Mouse (Mus musculus) forebrain, postnatal 0 days (tissue): ENCODE data around the gene Kif1a. TPM values are rescaled to one million over a fixed set of nuclear protein-coding genes. Genes with fewer than 3 reads are reported as not detected.

Experiments
- ATAC-seq: fragments of 200-750 bp; cut with Nextera tagmentation; 2 replicates; pipeline ENCODE4 v1.8.0; 2017; ENCODE audit warnings: mild to moderate bottlenecking, moderate library complexity
- DNase-seq: peaks from one replicate; pipeline ENCODE4 v3.0.0-alpha.2; 2015
- H3K27ac ChIP-seq: fragments of 300-500 bp; sonication (generic); 2 replicates; pipeline ENCODE4 v1.5.1; 2014; ENCODE audit warnings: low read depth, mild to moderate bottlenecking, antibody characterized with exemption, low read length, moderate library complexity, mixed read lengths
- H3K27me3 ChIP-seq: fragments of 300-500 bp; sonication (generic); 2 replicates; pipeline ENCODE4 v1.6.1; 2014; ENCODE audit warnings: mild to moderate bottlenecking, low read length, mixed read lengths; ENCODE audit not compliant: insufficient read depth
- H3K36me3 ChIP-seq: fragments of 300-500 bp; sonication (generic); 2 replicates; pipeline ENCODE4 v1.6.1; 2014; ENCODE audit warnings: mild to moderate bottlenecking, moderate library complexity; ENCODE audit not compliant: insufficient read depth
- H3K4me1 ChIP-seq: fragments of 300-500 bp; sonication (generic); 2 replicates; pipeline ENCODE4 v1.6.1; 2014; ENCODE audit warnings: antibody characterized with exemption; ENCODE audit not compliant: insufficient read depth
- H3K4me2 ChIP-seq: fragments of 300-500 bp; sonication (generic); 2 replicates; pipeline ENCODE4 v1.6.1; 2014; ENCODE audit warnings: low read depth, mild to moderate bottlenecking, moderate library complexity
- H3K4me3 ChIP-seq: fragments of 300-500 bp; sonication (generic); 2 replicates; pipeline ENCODE4 v1.5.1; 2014; ENCODE audit warnings: low read depth, low read length, mixed read lengths
- H3K9ac ChIP-seq: fragments of 300-500 bp; sonication (generic); 2 replicates; pipeline ENCODE4 v1.6.1; 2014; ENCODE audit warnings: mild to moderate bottlenecking
- H3K9me3 ChIP-seq: fragments of 300-500 bp; sonication (generic); 2 replicates; pipeline ENCODE4 v1.6.1; 2016; ENCODE audit warnings: low read length
- CTCF ChIP-seq: sonication (generic); IDR thresholded peaks from 2 replicates; pipeline ENCODE4 v1.5.1; 2016; ENCODE audit warnings: antibody characterized with exemption, control low read depth, low read depth
- WGBS: fragments of 180-500 bp; shearing (Covaris S2); extraction: QIAGEN DNeasy Blood & Tissue Kit; methylation state at CpG from one replicate; pipeline ENCODE4 v1.1.7; 2014; 5-methylcytosine and 5-hydroxymethylcytosine counted together
- polyA plus RNA-seq: library from polyadenylated mRNA; unstranded; fragments of >200 nt; fragmentation: Nextera tagmentation; extraction: Ambion mirVana; gene quantifications from 2 replicates; pipeline ENCODE4 v1.2.1, GENCODE M21; 2015
- total RNA-seq: library from RNA; depleted of rRNA; stranded (reverse); fragments of >200 nt; gene quantifications from 2 replicates; pipeline ENCODE4 v1.2.3, GENCODE M21; 2014

Kif1a gene
- total and polyA plus RNA-seq, 2 experiments from 2014 or later = 465 to 564 TPM

DNA sequence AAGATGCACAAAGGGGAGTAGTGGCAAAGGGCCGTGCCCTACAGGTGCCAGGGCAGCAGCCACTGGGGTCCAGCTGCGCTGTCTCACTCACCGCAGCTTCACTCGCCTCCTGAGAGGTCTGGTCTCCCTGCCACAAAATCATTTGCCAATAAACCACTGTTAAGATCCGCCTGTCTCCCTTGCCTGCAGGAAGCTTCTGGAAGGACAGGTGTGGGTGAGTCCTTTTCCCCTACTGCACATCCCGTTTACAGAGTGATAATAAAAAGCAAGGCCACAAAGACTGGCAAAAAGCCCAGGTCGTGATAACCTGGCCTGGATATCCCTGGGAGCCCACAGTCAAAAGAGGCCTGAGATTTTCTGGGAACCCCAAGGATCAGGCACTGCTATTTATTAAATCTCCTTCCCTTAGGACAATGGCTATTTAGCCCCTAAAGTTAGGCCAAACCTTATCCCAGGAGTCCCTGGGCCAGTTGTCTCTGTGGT, 89.6 kb downstream of the Kif1a start:
- Histone ChIP-seq H3K27me3 (no peaks in the 10 kb centered on the region), H3K4me3 (no peak overlapping the region), H3K36me3 (peaks cover 17% of the 10 kb centered on the region), H3K9ac (no peak overlapping the region), H3K9me3 (no peaks in the 10 kb centered on the region), H3K4me2 (no peak overlapping the region), H3K4me1 (no peaks in the 10 kb centered on the region), H3K27ac (no peak overlapping the region)
- TF ChIP-seq CTCF = no peak
- ATAC-seq = no peak
- 72% methylated on average over 7 of the region's 7 CpGs for WGBS
- DNase-seq = no peak

DNA sequence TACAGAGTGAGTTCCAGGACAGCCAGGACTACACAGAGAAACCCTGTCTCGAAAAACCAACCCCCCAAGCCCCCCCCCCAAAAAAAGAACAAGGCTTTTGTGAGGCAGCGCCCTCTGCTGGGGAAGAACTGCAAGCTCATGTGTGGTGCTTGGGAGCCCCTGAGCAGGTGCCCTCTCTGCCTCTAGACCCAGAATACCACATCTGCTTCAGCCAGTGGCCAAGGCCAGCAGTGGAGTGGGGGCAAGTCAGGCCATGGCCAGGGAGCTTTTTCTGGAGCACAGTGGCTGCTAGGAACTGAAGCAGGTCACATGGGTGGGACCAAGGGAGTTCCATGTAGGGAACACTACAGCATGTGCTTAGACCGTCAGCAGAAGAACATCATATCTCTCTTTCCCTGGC, 91.0 kb downstream of the Kif1a start:
- no peak overlapping the region for H3K27ac ChIP-seq
- peak; percentile 50 for DNase-seq
- peak; percentile 71 for TF ChIP-seq CTCF
- no peaks in the 10 kb centered on the region for H3K4me1 ChIP-seq
- no peak overlapping the region for H3K4me2 ChIP-seq
- no peaks in the 10 kb centered on the region for H3K9me3 ChIP-seq
- WGBS = 27% methylated on average over 3 of the region's 3 CpGs
- 0 out of 2 replicates have a peak, but pooled peaks cover 7% of the 10 kb centered on the region for H3K36me3 ChIP-seq
- H3K4me3 ChIP-seq = no peak overlapping the region
- no peaks in the 10 kb centered on the region for H3K27me3 ChIP-seq
- ATAC-seq = 0 out of 2 replicates have a peak, but pooled peaks have one; percentile 12
- no peak overlapping the region for H3K9ac ChIP-seq

DNA sequence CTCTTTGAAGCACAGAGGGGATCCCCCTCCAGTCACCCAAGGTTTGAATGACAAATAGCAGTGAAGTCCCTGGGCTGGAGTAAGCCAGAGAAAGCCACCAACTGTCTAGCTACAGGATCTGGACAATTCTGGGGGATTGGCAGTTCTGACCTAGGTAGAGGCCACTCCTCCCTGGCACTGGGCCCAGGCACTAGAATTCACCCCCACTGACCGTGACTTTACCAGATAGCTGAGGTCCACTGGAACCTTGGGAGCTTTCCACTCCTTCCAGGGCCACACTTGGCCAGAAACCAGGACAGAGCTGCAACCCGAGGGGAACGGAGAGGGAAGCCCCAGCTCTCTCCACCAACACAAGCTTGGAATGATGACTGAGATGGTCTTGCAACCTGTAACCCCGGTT, 92.6 kb downstream of the Kif1a start:
- DNase-seq (no peak), ATAC-seq (no peak)
- H3K27ac ChIP-seq = no peak overlapping the region
- H3K27me3 ChIP-seq = no peaks in the 10 kb centered on the region
- H3K9ac ChIP-seq = no peak overlapping the region
- no peak for TF ChIP-seq CTCF
- no peaks in the 10 kb centered on the region for H3K9me3 ChIP-seq
- WGBS = 62% methylated on average over 4 of the region's 4 CpGs
- H3K4me1 ChIP-seq = no peaks in the 10 kb centered on the region
- H3K4me2 ChIP-seq = no peak overlapping the region
- no peaks in the 10 kb centered on the region for H3K36me3 ChIP-seq
- H3K4me3 ChIP-seq = no peak overlapping the region

DNA sequence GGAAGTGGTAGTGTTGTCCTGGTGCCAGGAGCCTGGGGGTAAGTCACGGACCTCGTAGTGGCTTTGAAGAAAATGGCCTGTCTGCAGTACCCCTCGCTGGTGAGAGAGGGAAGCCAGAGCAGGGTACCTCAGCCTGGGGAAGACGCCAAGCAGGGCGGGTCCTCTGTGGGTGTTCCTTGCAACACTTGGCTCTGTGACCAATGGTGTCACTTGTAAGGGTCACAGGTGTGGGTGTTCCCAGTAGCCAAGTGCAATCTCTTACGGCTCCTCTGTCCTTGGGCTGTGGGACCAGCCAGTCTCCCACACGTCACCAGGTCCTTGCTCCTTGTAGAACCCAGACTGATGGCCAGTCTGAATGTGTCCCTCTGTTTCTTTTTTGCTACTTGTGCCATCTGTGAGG, 95.7 kb downstream of the Kif1a start, which contains the start of gene Aqp12:
Aqp12 (plus strand) TSS at position 274 of the 400 bp plus-strand sequence.
- no peak within 1 kb of the TSS for H3K27ac ChIP-seq
- H3K9ac ChIP-seq = no peak within 1 kb of the TSS
- no peaks in the 10 kb centered on the region for H3K9me3 ChIP-seq
- DNase-seq = no peak
- TF ChIP-seq CTCF = no peak
- H3K4me2 ChIP-seq = no peak within 1 kb of the TSS
- no peaks in the 10 kb centered on the region for H3K4me1 ChIP-seq
- ATAC-seq = no peak
- H3K27me3 ChIP-seq = no peaks in the 10 kb centered on the region
- no peak within 1 kb of the TSS for H3K4me3 ChIP-seq
- no peaks in the 10 kb centered on the region for H3K36me3 ChIP-seq
- 74% methylated on average over 7 of the region's 7 CpGs for WGBS

DNA sequence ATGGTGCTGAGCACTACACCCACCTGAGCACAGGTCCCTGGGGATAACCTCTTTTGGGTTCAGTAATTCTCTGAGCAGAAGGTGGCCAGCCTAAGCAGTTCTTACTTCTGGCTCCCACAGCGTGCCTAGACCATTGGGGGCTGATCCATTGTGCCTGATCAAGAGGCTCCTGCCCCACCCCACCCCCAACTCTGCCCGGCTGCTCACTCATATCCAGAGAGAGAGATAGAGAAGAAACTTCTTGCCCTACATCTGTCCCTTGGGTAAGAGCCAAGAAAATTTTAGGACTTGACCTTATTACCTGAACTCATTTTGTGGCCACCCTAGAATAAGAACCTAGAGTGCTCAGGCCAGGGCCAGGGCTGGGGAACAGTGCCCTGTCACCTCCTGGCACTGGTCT, 108.9 kb downstream of the Kif1a start:
- Histone ChIP-seq H3K9me3 (no peaks in the 10 kb centered on the region), H3K4me1 (no peaks in the 10 kb centered on the region), H3K9ac (no peak overlapping the region), H3K4me3 (no peak overlapping the region), H3K36me3 (no peaks in the 10 kb centered on the region), H3K4me2 (no peak overlapping the region), H3K27ac (no peak overlapping the region), H3K27me3 (no peaks in the 10 kb centered on the region)
- no peak for DNase-seq
- 72% methylated on average over 2 of the region's 2 CpGs for WGBS
- no peak for TF ChIP-seq CTCF
- ATAC-seq = no peak

DNA sequence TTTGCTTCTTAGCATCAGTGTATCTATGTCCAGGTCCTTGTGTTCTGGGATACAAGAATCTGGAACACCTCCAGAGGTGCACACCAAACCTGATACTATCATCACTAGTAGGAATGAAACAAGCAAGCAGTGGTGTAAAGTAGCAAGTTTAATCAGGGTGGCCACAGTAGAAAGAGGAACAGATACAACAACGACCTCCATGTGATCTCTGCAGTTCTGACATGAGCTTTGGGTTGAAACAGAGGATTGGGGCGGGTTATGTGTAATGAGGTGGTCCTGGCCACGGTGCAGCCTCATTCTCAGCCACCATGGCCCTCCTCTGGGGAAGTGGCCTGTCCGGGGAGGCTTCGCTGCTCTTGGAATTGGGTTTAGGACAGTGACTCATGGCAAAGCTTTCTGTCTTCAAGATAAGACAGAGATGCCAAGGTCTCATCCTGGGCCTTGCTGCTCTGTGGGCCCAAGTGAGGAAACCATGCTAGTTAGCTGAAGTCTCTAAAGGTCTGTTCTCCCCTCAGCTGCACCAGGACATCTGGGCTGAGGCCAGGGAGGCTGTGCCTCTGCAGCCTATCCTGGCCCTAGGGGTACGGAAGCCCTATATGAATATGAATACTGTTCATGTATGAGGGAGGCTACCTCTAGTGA, 109.4 kb downstream of the Kif1a start:
- Histone ChIP-seq H3K36me3 (no peaks in the 10 kb centered on the region), H3K4me3 (no peak overlapping the region), H3K9me3 (no peaks in the 10 kb centered on the region), H3K4me2 (no peak overlapping the region), H3K27me3 (no peaks in the 10 kb centered on the region), H3K4me1 (no peaks in the 10 kb centered on the region), H3K27ac (no peak overlapping the region), H3K9ac (no peak overlapping the region)
- TF ChIP-seq CTCF = no peak
- no peak for DNase-seq
- WGBS = 79% methylated on average over 6 of the region's 6 CpGs
- ATAC-seq = no peak

DNA sequence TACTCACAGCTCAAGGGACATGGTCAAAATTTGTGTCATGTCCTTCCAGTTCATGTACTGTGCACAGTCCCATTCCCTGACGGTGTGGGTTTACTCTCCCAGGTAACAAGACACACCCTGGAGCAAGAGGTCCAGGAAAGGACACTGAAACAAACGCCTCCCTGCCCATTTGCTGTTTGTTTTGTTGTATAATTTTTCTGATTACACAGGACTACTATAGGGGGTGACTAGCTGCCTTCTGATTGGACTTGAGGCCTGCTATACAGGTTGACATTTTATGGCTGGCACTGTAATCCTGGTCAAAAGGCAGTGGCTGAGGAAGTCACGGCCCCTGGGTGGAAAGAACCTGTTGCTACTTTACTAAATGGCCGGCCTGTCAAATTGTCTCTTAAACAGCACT, 111.9 kb downstream of the Kif1a start:
- H3K36me3 ChIP-seq = no peaks in the 10 kb centered on the region
- H3K4me1 ChIP-seq = no peaks in the 10 kb centered on the region
- no peak overlapping the region for H3K9ac ChIP-seq
- ATAC-seq (no peak), DNase-seq (no peak)
- H3K27me3 ChIP-seq = no peaks in the 10 kb centered on the region
- whole genome bisulfite sequencing = 69% methylated on average over 4 of the region's 4 CpGs
- no peak overlapping the region for H3K4me3 ChIP-seq
- TF ChIP-seq CTCF = no peak
- no peak overlapping the region for H3K4me2 ChIP-seq
- H3K27ac ChIP-seq = no peak overlapping the region
- H3K9me3 ChIP-seq = no peaks in the 10 kb centered on the region
